ENCODE assay signal across 27 mouse cellular contexts in genomic region chr6:129393732-129394131, GRCm38 (mm10). TPM values are rescaled to one million over a fixed set of nuclear protein-coding genes. Genes with fewer than 3 reads are reported as not detected.
DNase-seq lines count a peak whose midpoint lies in the region; ATAC-seq lines count a peak whose summit lies in the region.
"Had no signal": no experiment of that assay in that cellular context is flagged by ENCODE, and none has a peak within 500 bp of the region (broad histone marks: within the 10 kb centered on the region; RNA-seq: fewer than 3 reads in every experiment).

No protein-coding gene starts in this region.

- ATAC-seq in forebrain, embryonic 13.5 days: peak; percentile 55
- ATAC-seq in kidney, embryonic 16.5 days (ENCODE audit: low FRiP score, low TSS enrichment): peak; percentile 71; the same call in 1 of the 2 replicates
- peak; percentile 75; the same call in 1 of the 2 replicates for ATAC-seq in neural tube, embryonic 12.5 days (ENCODE audit: low FRiP score, low read depth)
- no peak for ATAC-seq in neural tube, embryonic 15.5 days (ENCODE audit: low FRiP score)
- peak; percentile 85 for ATAC-seq in neural tube, embryonic 14.5 days (ENCODE audit: low read depth)
- ATAC-seq in megakaryocyte-erythroid progenitor cell, adult 5-6 weeks (replicated peaks; ENCODE audit: low FRiP score, low TSS enrichment, poor library complexity, severe bottlenecking): no peak
- ATAC-seq: intestine, embryonic 15.5 days; lung, postnatal 0 days had no signal

- DNase-seq in forebrain, embryonic 10.5 days (ENCODE audit: extremely low spot score, low spot score): no peak
- no peak for DNase-seq in kidney, postnatal 14 days
- DNase-seq: adrenal gland, postnatal 36 days; cerebellum, adult 11-12 months; cerebellum, postnatal 14 days; gastrocnemius, postnatal 14 days; heart, adult 2 months; heart, postnatal 4 days; kidney, postnatal 36 days; layer of hippocampus, adult 9-11 months; liver, embryonic 13.5 days; right cerebral cortex, postnatal 4 days had no signal

- H3K36me3 ChIP-seq in forebrain, embryonic 13.5 days (ENCODE audit: poor library complexity, severe bottlenecking): no peaks in the 10 kb centered on the region
- no peaks in the 10 kb centered on the region for H3K36me3 ChIP-seq in forebrain, embryonic 10.5 days (replicated peaks)
- no peaks in the 10 kb centered on the region for H3K36me3 ChIP-seq in kidney, embryonic 16.5 days (ENCODE audit: insufficient read depth, low read length)
- no peaks in the 10 kb centered on the region for H3K36me3 ChIP-seq in neural tube, embryonic 12.5 days
- H3K36me3 ChIP-seq in neural tube, embryonic 15.5 days: no peaks in the 10 kb centered on the region
- H3K36me3 ChIP-seq in neural tube, embryonic 14.5 days (ENCODE audit: control insufficient read depth, insufficient read depth, low read length): no peaks in the 10 kb centered on the region
- H3K36me3 ChIP-seq: embryonic facial prominence, embryonic 13.5 days; G1E; heart, embryonic 15.5 days; intestine, embryonic 15.5 days; liver, embryonic 13.5 days had no signal

- WGBS in forebrain, embryonic 13.5 days: 81% methylated on average over 6 of the region's 6 CpGs
- 81% methylated on average over 6 of the region's 6 CpGs for WGBS in forebrain, embryonic 10.5 days
- 69% methylated on average over 6 of the region's 6 CpGs for WGBS in kidney, embryonic 16.5 days
- WGBS in neural tube, embryonic 12.5 days: 85% methylated on average over 6 of the region's 6 CpGs
- WGBS in neural tube, embryonic 15.5 days: 86% methylated on average over 6 of the region's 6 CpGs
- WGBS in neural tube, embryonic 14.5 days: 84% methylated on average over 6 of the region's 6 CpGs

- H3K9ac ChIP-seq in forebrain, embryonic 13.5 days: no peak overlapping the region
- H3K9ac ChIP-seq in kidney, embryonic 16.5 days (replicated peaks; ENCODE audit: low read length): no peak overlapping the region
- H3K9ac ChIP-seq in neural tube, embryonic 12.5 days: no peak overlapping the region
- H3K9ac ChIP-seq in neural tube, embryonic 15.5 days (replicated peaks): no peak overlapping the region
- H3K9ac ChIP-seq in neural tube, embryonic 14.5 days (replicated peaks; ENCODE audit: low read depth, low read length): no peak overlapping the region
- H3K9ac ChIP-seq: embryonic facial prominence, embryonic 13.5 days; heart, embryonic 15.5 days; intestine, embryonic 15.5 days; liver, embryonic 13.5 days had no signal

- no peaks in the 10 kb centered on the region for H3K27me3 ChIP-seq in forebrain, embryonic 13.5 days
- no peaks in the 10 kb centered on the region for H3K27me3 ChIP-seq in forebrain, embryonic 10.5 days (ENCODE audit: poor library complexity, severe bottlenecking)
- H3K27me3 ChIP-seq in kidney, embryonic 16.5 days (ENCODE audit: insufficient read depth, low read length): no peaks in the 10 kb centered on the region
- no peaks in the 10 kb centered on the region for H3K27me3 ChIP-seq in neural tube, embryonic 12.5 days (replicated peaks)
- H3K27me3 ChIP-seq in neural tube, embryonic 15.5 days (replicated peaks): no peaks in the 10 kb centered on the region
- H3K27me3 ChIP-seq in neural tube, embryonic 14.5 days (ENCODE audit: control insufficient read depth, insufficient read depth, low read length): no peaks in the 10 kb centered on the region
- H3K27me3 ChIP-seq: embryonic facial prominence, embryonic 13.5 days; heart, embryonic 15.5 days; intestine, embryonic 15.5 days; liver, embryonic 13.5 days had no signal

- H3K27ac ChIP-seq in forebrain, embryonic 13.5 days: no peak overlapping the region
- no peak overlapping the region for H3K27ac ChIP-seq in forebrain, embryonic 10.5 days
- no peak overlapping the region for H3K27ac ChIP-seq in kidney, embryonic 16.5 days (ENCODE audit: low read length)
- no peak overlapping the region for H3K27ac ChIP-seq in neural tube, embryonic 12.5 days
- H3K27ac ChIP-seq in neural tube, embryonic 15.5 days (replicated peaks): no peak overlapping the region
- H3K27ac ChIP-seq in neural tube, embryonic 14.5 days (ENCODE audit: low read depth, low read length): no peak overlapping the region
- H3K27ac ChIP-seq: embryonic facial prominence, embryonic 13.5 days; heart, adult 2 months; heart, embryonic 15.5 days; intestine, embryonic 15.5 days; liver, embryonic 13.5 days; stomach, postnatal 0 days had no signal

- H3K9me3 ChIP-seq in forebrain, embryonic 13.5 days (replicated peaks): no peaks in the 10 kb centered on the region
- no peaks in the 10 kb centered on the region for H3K9me3 ChIP-seq in forebrain, embryonic 10.5 days
- H3K9me3 ChIP-seq in kidney, embryonic 16.5 days (ENCODE audit: low read length): no peaks in the 10 kb centered on the region
- no peaks in the 10 kb centered on the region for H3K9me3 ChIP-seq in neural tube, embryonic 12.5 days
- no peaks in the 10 kb centered on the region for H3K9me3 ChIP-seq in neural tube, embryonic 15.5 days (replicated peaks)
- no peaks in the 10 kb centered on the region for H3K9me3 ChIP-seq in neural tube, embryonic 14.5 days (ENCODE audit: control insufficient read depth, low read length)
- H3K9me3 ChIP-seq: embryonic facial prominence, embryonic 13.5 days; G1E; heart, embryonic 15.5 days; intestine, embryonic 15.5 days; liver, embryonic 13.5 days had no signal

- H3K4me2 ChIP-seq in forebrain, embryonic 13.5 days: no peak overlapping the region
- H3K4me2 ChIP-seq in kidney, embryonic 16.5 days (replicated peaks; ENCODE audit: low read depth, low read length): no peak overlapping the region
- no peak overlapping the region for H3K4me2 ChIP-seq in neural tube, embryonic 12.5 days (replicated peaks)
- H3K4me2 ChIP-seq in neural tube, embryonic 15.5 days: no peak overlapping the region
- H3K4me2 ChIP-seq in neural tube, embryonic 14.5 days (ENCODE audit: low read depth, low read length): no peak overlapping the region
- H3K4me2 ChIP-seq: embryonic facial prominence, embryonic 13.5 days; heart, embryonic 15.5 days; intestine, embryonic 15.5 days; liver, embryonic 13.5 days had no signal

- H3K4me3 ChIP-seq in forebrain, embryonic 13.5 days: no peak overlapping the region
- no peak overlapping the region for H3K4me3 ChIP-seq in forebrain, embryonic 10.5 days
- H3K4me3 ChIP-seq in kidney, embryonic 16.5 days (ENCODE audit: low read length): no peak overlapping the region
- no peak overlapping the region for H3K4me3 ChIP-seq in neural tube, embryonic 12.5 days
- H3K4me3 ChIP-seq in neural tube, embryonic 15.5 days (replicated peaks): no peak overlapping the region
- no peak overlapping the region for H3K4me3 ChIP-seq in neural tube, embryonic 14.5 days (ENCODE audit: low read depth, low read length)
- H3K4me3 ChIP-seq: embryonic facial prominence, embryonic 13.5 days; heart, adult 2 months; heart, embryonic 15.5 days; intestine, embryonic 15.5 days; liver, embryonic 13.5 days had no signal

- no peaks in the 10 kb centered on the region for H3K4me1 ChIP-seq in forebrain, embryonic 13.5 days
- no peaks in the 10 kb centered on the region for H3K4me1 ChIP-seq in forebrain, embryonic 10.5 days
- 0 out of 2 replicates have a peak, but pooled peaks cover 4% of the 10 kb centered on the region for H3K4me1 ChIP-seq in kidney, embryonic 16.5 days (ENCODE audit: insufficient read depth, low read length)
- H3K4me1 ChIP-seq in neural tube, embryonic 12.5 days: no peaks in the 10 kb centered on the region
- H3K4me1 ChIP-seq in neural tube, embryonic 15.5 days: no peaks in the 10 kb centered on the region
- no peaks in the 10 kb centered on the region for H3K4me1 ChIP-seq in neural tube, embryonic 14.5 days (ENCODE audit: control insufficient read depth, insufficient read depth, low read length)
- H3K4me1 ChIP-seq: embryonic facial prominence, embryonic 13.5 days; heart, embryonic 15.5 days; intestine, embryonic 15.5 days; liver, embryonic 13.5 days had no signal

RNA-seq across cellular contexts. Expression of gene Clec1b, which starts 3.4 kb away (rescaled TPM):
- polyA plus RNA-seq in forebrain, embryonic 13.5 days (2015; fragmentation: Nextera tagmentation; extraction: Ambion mirVana): 3.6 and 4.8 TPM in 2 replicates
- 16.4 and 19.8 TPM in 2 replicates for polyA plus RNA-seq in forebrain, embryonic 10.5 days (2016; fragmentation: Nextera tagmentation; extraction: Ambion mirVana)
- polyA plus RNA-seq in kidney, embryonic 16.5 days (2015; fragmentation: Nextera tagmentation; extraction: Ambion mirVana): 1.8 and 1.9 TPM in 2 replicates
- 7.4 and 8.2 TPM in 2 replicates for polyA plus RNA-seq in neural tube, embryonic 12.5 days (2016; fragmentation: Nextera tagmentation; extraction: Ambion mirVana)
- 0.55 and 0.77 TPM in 2 replicates for polyA plus RNA-seq in neural tube, embryonic 15.5 days (2015; fragmentation: Nextera tagmentation; extraction: Ambion mirVana)
- polyA plus RNA-seq in neural tube, embryonic 14.5 days (2014; fragmentation: Nextera tagmentation; extraction: Ambion mirVana): 0.54 and 0.88 TPM in 2 replicates
- 0.47 TPM in 1 of 2 replicates, not detected in the other for total RNA-seq in megakaryocyte-erythroid progenitor cell, adult 5-6 weeks (2014; fragmentation: Nextera tagmentation)
- 2.8 TPM in 1 of 2 replicates, not detected in the other for total RNA-seq in megakaryocyte-erythroid progenitor cell, adult 5-6 weeks (2017)
- polyA plus RNA-seq: G1E had no signal

RNA-seq across cellular contexts. Expression of gene Clec12b, which starts 8.1 kb away (rescaled TPM):
- polyA plus RNA-seq in forebrain, embryonic 13.5 days (2015; fragmentation: Nextera tagmentation; extraction: Ambion mirVana): 0.12 TPM in 1 of 2 replicates, not detected in the other
- polyA plus RNA-seq in forebrain, embryonic 10.5 days (2016; fragmentation: Nextera tagmentation; extraction: Ambion mirVana): not detected in 2 replicates
- polyA plus RNA-seq in kidney, embryonic 16.5 days (2015; fragmentation: Nextera tagmentation; extraction: Ambion mirVana): 0.11 TPM in 1 of 2 replicates, not detected in the other
- 0.19 TPM in 1 of 2 replicates, not detected in the other for polyA plus RNA-seq in neural tube, embryonic 12.5 days (2016; fragmentation: Nextera tagmentation; extraction: Ambion mirVana)
- polyA plus RNA-seq in neural tube, embryonic 15.5 days (2015; fragmentation: Nextera tagmentation; extraction: Ambion mirVana): 0.23 TPM in 2 replicates
- 0.17 and 0.27 TPM in 2 replicates for polyA plus RNA-seq in neural tube, embryonic 14.5 days (2014; fragmentation: Nextera tagmentation; extraction: Ambion mirVana)
- total RNA-seq in megakaryocyte-erythroid progenitor cell, adult 5-6 weeks (2014; fragmentation: Nextera tagmentation): not detected in 2 replicates
- total RNA-seq in megakaryocyte-erythroid progenitor cell, adult 5-6 weeks (2017): not detected in 2 replicates
- total RNA-seq: adrenal gland, postnatal 36 days; gastrocnemius, postnatal 14 days; left cerebral cortex, adult 8-10 months; megakaryocyte progenitor cell, adult 5-6 weeks had no signal
- polyA plus RNA-seq: embryonic facial prominence, embryonic 13.5 days; G1E; intestine, embryonic 15.5 days; limb, embryonic 11.5 days; stomach, postnatal 0 days had no signal

RNA-seq across cellular contexts. Expression of gene Clec9a, which starts 14.9 kb away (rescaled TPM):
- polyA plus RNA-seq in forebrain, embryonic 13.5 days (2015; fragmentation: Nextera tagmentation; extraction: Ambion mirVana): 0.05 and 0.15 TPM in 2 replicates
- 0.36 TPM in 2 replicates for polyA plus RNA-seq in forebrain, embryonic 10.5 days (2016; fragmentation: Nextera tagmentation; extraction: Ambion mirVana)
- 0.41 and 0.54 TPM in 2 replicates for polyA plus RNA-seq in kidney, embryonic 16.5 days (2015; fragmentation: Nextera tagmentation; extraction: Ambion mirVana)
- polyA plus RNA-seq in neural tube, embryonic 12.5 days (2016; fragmentation: Nextera tagmentation; extraction: Ambion mirVana): 0.34 and 0.65 TPM in 2 replicates
- 0.10 and 0.24 TPM in 2 replicates for polyA plus RNA-seq in neural tube, embryonic 15.5 days (2015; fragmentation: Nextera tagmentation; extraction: Ambion mirVana)
- polyA plus RNA-seq in neural tube, embryonic 14.5 days (2014; fragmentation: Nextera tagmentation; extraction: Ambion mirVana): 0.10 and 0.17 TPM in 2 replicates
- not detected in 2 replicates for total RNA-seq in megakaryocyte-erythroid progenitor cell, adult 5-6 weeks (2014; fragmentation: Nextera tagmentation)
- 0.47 and 0.53 TPM in 2 replicates for total RNA-seq in megakaryocyte-erythroid progenitor cell, adult 5-6 weeks (2017)
- total RNA-seq: gastrocnemius, postnatal 14 days; heart, postnatal 4 days had no signal
- polyA plus RNA-seq: G1E had no signal

RNA-seq across cellular contexts. Expression of gene Clec12a, which starts 51.2 kb away (rescaled TPM):
- polyA plus RNA-seq in forebrain, embryonic 13.5 days (2015; fragmentation: Nextera tagmentation; extraction: Ambion mirVana): 0.06 and 0.13 TPM in 2 replicates
- polyA plus RNA-seq in forebrain, embryonic 10.5 days (2016; fragmentation: Nextera tagmentation; extraction: Ambion mirVana): 0.38 and 0.39 TPM in 2 replicates
- polyA plus RNA-seq in kidney, embryonic 16.5 days (2015; fragmentation: Nextera tagmentation; extraction: Ambion mirVana): 0.67 and 0.74 TPM in 2 replicates
- 0.23 and 0.34 TPM in 2 replicates for polyA plus RNA-seq in neural tube, embryonic 12.5 days (2016; fragmentation: Nextera tagmentation; extraction: Ambion mirVana)
- 0.35 and 2.2 TPM in 2 replicates for polyA plus RNA-seq in neural tube, embryonic 15.5 days (2015; fragmentation: Nextera tagmentation; extraction: Ambion mirVana)
- 0.48 and 0.55 TPM in 2 replicates for polyA plus RNA-seq in neural tube, embryonic 14.5 days (2014; fragmentation: Nextera tagmentation; extraction: Ambion mirVana)
- total RNA-seq in megakaryocyte-erythroid progenitor cell, adult 5-6 weeks (2014; fragmentation: Nextera tagmentation): 0.37 and 4.4 TPM in 2 replicates
- 3.4 and 6.6 TPM in 2 replicates for total RNA-seq in megakaryocyte-erythroid progenitor cell, adult 5-6 weeks (2017)
- polyA plus RNA-seq: G1E had no signal

RNA-seq across cellular contexts. Expression of gene Clec1a, which starts 58.1 kb away (rescaled TPM):
- polyA plus RNA-seq in forebrain, embryonic 13.5 days (2015; fragmentation: Nextera tagmentation; extraction: Ambion mirVana): 0.89 and 1.1 TPM in 2 replicates
- 0.36 and 0.66 TPM in 2 replicates for polyA plus RNA-seq in forebrain, embryonic 10.5 days (2016; fragmentation: Nextera tagmentation; extraction: Ambion mirVana)
- 11.3 and 12.8 TPM in 2 replicates for polyA plus RNA-seq in kidney, embryonic 16.5 days (2015; fragmentation: Nextera tagmentation; extraction: Ambion mirVana)
- polyA plus RNA-seq in neural tube, embryonic 12.5 days (2016; fragmentation: Nextera tagmentation; extraction: Ambion mirVana): 2.8 TPM in 2 replicates
- polyA plus RNA-seq in neural tube, embryonic 15.5 days (2015; fragmentation: Nextera tagmentation; extraction: Ambion mirVana): 1.9 and 2.6 TPM in 2 replicates
- 0.87 and 1.6 TPM in 2 replicates for polyA plus RNA-seq in neural tube, embryonic 14.5 days (2014; fragmentation: Nextera tagmentation; extraction: Ambion mirVana)
- not detected in 2 replicates for total RNA-seq in megakaryocyte-erythroid progenitor cell, adult 5-6 weeks (2014; fragmentation: Nextera tagmentation)
- total RNA-seq in megakaryocyte-erythroid progenitor cell, adult 5-6 weeks (2017): not detected in 2 replicates
- polyA plus RNA-seq: G1E had no signal

Comparison
In these comparisons a context has a peak if more than half of its experiments do, and no peak if none do; other contexts are left out.
1. ATAC-seq: peak in forebrain, embryonic 13.5 days (single experiment), kidney, embryonic 16.5 days (single experiment), neural tube, embryonic 12.5 days (single experiment) and neural tube, embryonic 14.5 days (single experiment); none in neural tube, embryonic 15.5 days (single experiment) and megakaryocyte-erythroid progenitor cell, adult 5-6 weeks (single experiment).